Mouse (Mus musculus): ENCODE results near the gene Cnfn. TPM values are rescaled to one million over a fixed set of nuclear protein-coding genes. Genes with fewer than 3 reads are reported as not detected.

The Cnfn gene
- polyA plus RNA-seq, 1 experiment from 2014 or later = not detected

DNA sequence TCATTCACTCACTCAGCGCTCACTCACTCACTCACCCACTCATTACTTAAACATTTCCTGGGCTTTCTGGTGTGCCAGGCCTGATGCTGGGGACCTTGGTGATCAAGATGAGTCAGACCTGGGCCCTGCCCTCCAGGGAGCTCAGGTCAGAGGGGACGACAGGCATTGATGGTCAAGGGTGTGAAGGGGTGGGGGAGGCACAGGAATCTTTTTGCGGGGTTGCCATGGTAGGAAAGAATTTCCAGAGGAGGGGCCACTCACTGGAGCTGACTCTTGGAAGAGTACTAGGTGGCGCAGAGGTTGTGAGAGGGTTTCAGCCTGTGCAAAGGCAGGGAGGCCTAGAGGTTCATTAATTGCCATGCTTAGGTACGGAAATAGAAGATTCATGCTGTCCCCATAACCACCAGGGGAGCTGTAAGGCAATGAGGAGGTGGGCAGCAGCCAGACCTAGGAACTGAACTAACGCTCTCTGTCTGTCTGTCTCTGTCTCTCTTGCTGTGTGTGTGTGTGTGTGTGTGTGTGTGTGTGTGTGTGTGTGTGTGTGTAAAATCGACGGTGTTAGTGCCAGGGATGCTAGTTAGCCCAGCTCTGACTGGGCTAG is 7.7 kb upstream of the Cnfn start:
- DNase-seq (ENCODE audit: low spot score) = no peak
- peaks cover 4% of the 10 kb centered on the region for H3K36me3 ChIP-seq
- no peaks in the 10 kb centered on the region for H3K9me3 ChIP-seq (replicated peaks)
- H3K27me3 ChIP-seq (ENCODE audit: low read depth, poor library complexity, severe bottlenecking) = peaks cover 32% of the 10 kb centered on the region
- H3K4me3 ChIP-seq = peak overlapping the region; percentile 37
- peak overlapping the region; percentile 2; the same call in 1 of the 2 replicates for H3K27ac ChIP-seq
- peaks cover 43% of the 10 kb centered on the region for H3K4me1 ChIP-seq
- WGBS = 44% methylated on average over 8 of the region's 8 CpGs

DNA sequence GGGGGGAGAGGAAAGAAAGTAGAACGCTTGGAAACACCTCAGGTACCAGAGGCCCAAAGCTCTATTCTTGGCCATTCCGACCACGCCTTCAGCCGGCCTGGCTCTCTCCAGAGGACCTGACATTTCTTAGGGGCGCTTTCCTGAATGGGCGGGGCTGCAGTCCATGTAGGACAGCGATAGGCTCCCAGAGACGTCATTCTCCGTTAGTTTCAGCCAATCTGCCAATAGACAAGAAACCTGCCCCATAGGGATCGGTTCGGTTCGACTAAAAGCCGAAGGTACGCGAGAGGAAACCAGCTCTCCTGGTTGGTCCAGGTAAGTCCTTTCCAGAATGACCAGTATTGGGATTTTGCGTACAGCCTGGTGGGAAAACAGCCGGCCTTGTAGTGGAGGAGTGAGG is 7.0 kb upstream of the Cnfn start:
- WGBS = 5% methylated on average over 17 of the region's 17 CpGs
- no peaks in the 10 kb centered on the region for H3K36me3 ChIP-seq
- no peaks in the 10 kb centered on the region for H3K9me3 ChIP-seq (replicated peaks)
- peaks cover 43% of the 10 kb centered on the region for H3K4me1 ChIP-seq
- peak; percentile 58 for DNase-seq (ENCODE audit: low spot score)
- H3K27me3 ChIP-seq (ENCODE audit: low read depth, poor library complexity, severe bottlenecking) = peaks cover 33% of the 10 kb centered on the region
- peak overlapping the region; percentile 37 for H3K4me3 ChIP-seq
- no peak overlapping the region for H3K27ac ChIP-seq

DNA sequence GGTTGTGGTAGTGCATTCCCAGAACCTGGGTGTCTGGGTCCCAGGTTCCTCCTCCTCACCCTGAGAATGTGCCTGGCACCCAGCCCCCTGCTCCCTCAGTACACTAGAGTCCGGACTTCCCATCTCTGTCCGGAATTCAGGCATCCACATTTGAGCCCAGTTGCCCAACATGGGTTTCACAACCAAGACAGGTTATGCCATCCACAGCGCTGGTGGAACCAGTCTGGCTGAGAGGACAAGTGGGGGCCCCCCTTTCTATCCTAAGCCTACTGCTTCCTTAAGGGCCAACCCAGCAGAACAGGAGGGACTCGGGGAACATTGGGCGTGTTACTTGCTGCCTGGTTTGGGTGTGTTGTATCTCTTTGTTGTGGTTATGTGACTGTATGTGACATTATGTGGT is 2.9 kb upstream of the Cnfn start:
- no peak for DNase-seq (ENCODE audit: low spot score)
- no peaks in the 10 kb centered on the region for H3K9me3 ChIP-seq (replicated peaks)
- peaks cover 31% of the 10 kb centered on the region for H3K4me1 ChIP-seq
- no peaks in the 10 kb centered on the region for H3K36me3 ChIP-seq
- no peak overlapping the region for H3K27ac ChIP-seq
- H3K4me3 ChIP-seq = no peak overlapping the region
- H3K27me3 ChIP-seq (ENCODE audit: low read depth, poor library complexity, severe bottlenecking) = peaks cover 62% of the 10 kb centered on the region
- WGBS = 89% methylated on average over 5 of the region's 5 CpGs

DNA sequence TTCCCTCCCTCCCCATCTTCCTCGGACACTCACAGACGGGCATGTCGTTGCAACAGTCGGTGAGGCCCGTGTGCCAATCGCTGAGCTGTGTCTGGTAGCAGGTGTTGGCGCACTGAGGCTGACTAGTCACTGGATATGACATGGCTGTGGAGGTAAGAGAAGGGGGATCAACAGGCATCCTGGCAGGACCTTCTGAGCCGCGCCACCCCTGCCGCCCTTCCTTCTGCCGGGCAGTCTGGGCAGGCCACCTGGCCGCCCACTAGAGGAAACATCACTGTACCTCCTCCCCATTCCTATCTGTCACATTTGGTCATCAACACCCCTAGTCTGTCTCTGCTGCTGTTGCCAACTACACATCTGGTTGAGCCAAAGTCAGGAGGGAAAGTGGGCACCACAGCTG is 1.2 kb downstream of the Cnfn start:
- Histone ChIP-seq H3K9me3 (replicated peaks) (no peaks in the 10 kb centered on the region), H3K27ac (no peak overlapping the region), H3K36me3 (peaks cover 18% of the 10 kb centered on the region), H3K27me3 (ENCODE audit: low read depth, poor library complexity, severe bottlenecking) (peaks cover 71% of the 10 kb centered on the region), H3K4me3 (peak overlapping the region; percentile 32; the same call in 1 of the 2 replicates), H3K4me1 (peaks cover 19% of the 10 kb centered on the region)
- WGBS = 21% methylated on average over 12 of the region's 12 CpGs
- no peak for DNase-seq (ENCODE audit: low spot score)

DNA sequence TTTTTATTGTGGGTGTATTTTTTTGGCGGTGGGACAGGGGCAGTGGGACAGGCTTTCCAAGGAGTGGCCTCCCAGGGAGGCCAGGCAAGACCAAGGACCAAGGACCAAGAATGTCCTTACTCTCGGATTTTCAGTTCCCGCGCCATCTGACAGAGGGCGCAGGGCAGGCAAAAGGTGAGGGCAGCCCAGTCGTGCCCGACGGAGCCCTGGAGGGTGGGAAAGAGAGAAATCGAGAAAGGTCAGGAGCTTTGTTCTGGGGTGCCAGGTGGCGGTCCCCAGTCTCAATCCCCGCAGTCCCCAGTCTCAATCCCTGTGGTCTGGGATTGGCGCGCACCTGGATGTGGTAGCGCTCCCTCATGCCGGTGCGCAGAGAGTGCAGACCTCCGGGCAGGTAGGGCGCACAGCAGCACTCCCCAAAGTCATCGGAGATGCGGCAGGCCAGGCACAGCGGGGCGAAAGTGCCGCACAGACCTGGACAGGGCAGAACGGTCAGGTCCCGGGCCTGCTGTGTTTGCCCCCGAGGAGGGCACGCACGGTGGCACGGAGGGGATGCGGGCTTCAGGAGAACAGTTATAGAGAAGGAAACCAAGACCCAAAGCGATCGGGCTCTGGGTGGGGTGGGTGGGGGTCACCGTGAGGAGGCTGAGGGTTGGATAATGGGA is 1.8 kb downstream of the Cnfn start:
- H3K27me3 ChIP-seq (ENCODE audit: low read depth, poor library complexity, severe bottlenecking) = peaks cover 71% of the 10 kb centered on the region
- H3K4me1 ChIP-seq = peaks cover 19% of the 10 kb centered on the region
- peaks cover 24% of the 10 kb centered on the region for H3K36me3 ChIP-seq
- H3K4me3 ChIP-seq = peak overlapping the region; percentile 32
- no peak overlapping the region for H3K27ac ChIP-seq
- 1% methylated on average over 33 of the region's 33 CpGs for WGBS
- no peaks in the 10 kb centered on the region for H3K9me3 ChIP-seq (replicated peaks)
- peak; percentile 58 for DNase-seq (ENCODE audit: low spot score)

DNA sequence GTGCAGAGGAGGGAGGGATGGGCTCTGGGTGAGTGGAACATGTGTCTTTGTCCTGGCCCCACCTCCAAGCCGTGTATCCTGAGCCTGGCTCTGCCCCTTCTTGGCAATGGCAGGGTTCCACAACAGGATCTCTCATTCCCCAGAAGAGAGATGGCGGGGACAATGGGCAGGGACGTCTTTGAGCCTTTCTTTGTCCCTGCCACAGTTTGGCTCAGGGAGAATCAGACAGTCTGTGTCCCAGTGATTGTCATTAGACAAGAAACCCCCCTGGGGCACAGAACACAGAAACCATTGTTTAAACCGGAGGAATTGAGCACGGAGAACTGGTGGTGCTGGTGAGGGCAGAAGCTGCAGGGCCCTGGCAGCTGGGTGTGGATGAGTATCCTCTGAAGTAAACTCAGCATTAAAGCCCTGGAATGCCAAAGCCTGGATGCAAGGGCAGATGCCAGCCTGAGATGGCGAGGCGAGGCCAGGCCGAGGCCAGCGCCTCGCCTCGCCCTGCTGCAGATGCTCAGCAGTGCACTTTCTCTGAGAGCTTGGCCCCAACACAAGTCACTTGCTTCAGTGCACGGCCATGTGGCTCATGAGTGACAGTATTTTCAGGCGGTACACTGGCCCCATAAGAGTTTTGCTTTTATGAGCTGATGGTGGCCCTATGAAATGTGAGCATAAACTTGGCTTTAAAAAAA is 3.4 kb downstream of the Cnfn start:
- Histone ChIP-seq H3K4me3 (no peak overlapping the region), H3K36me3 (peaks cover 40% of the 10 kb centered on the region), H3K9me3 (replicated peaks) (no peaks in the 10 kb centered on the region), H3K27me3 (ENCODE audit: low read depth, poor library complexity, severe bottlenecking) (peaks cover 65% of the 10 kb centered on the region), H3K27ac (no peak overlapping the region), H3K4me1 (peaks cover 19% of the 10 kb centered on the region)
- no peak for DNase-seq (ENCODE audit: low spot score)
- WGBS = 60% methylated on average over 13 of the region's 13 CpGs

DNA sequence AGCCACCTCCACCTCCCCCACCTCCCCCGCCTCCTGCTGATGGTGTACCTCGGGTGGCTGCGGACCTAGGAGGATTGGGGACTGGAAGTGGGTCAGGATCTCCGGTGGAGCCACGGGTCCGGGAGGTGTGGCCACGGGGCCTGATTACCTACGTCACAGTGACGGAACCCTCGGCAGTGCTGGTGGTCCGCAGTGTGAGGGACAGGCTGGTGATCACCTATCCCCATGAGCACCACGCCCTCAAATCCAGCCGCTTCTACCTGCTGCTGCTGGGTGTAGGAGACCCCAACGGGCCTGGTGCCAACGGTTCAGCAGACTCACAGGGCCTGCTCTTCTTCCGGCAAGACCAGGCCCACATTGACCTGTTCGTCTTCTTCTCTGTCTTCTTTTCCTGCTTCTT is 5.9 kb downstream of the Cnfn start:
- 95% methylated on average over 17 of the region's 17 CpGs for WGBS
- H3K27ac ChIP-seq = no peak overlapping the region
- no peak for DNase-seq (ENCODE audit: low spot score)
- H3K9me3 ChIP-seq (replicated peaks) = no peaks in the 10 kb centered on the region
- no peak overlapping the region for H3K4me3 ChIP-seq
- H3K36me3 ChIP-seq = peaks cover 65% of the 10 kb centered on the region
- peaks cover 19% of the 10 kb centered on the region for H3K4me1 ChIP-seq
- H3K27me3 ChIP-seq (ENCODE audit: low read depth, poor library complexity, severe bottlenecking) = peaks cover 40% of the 10 kb centered on the region

DNA sequence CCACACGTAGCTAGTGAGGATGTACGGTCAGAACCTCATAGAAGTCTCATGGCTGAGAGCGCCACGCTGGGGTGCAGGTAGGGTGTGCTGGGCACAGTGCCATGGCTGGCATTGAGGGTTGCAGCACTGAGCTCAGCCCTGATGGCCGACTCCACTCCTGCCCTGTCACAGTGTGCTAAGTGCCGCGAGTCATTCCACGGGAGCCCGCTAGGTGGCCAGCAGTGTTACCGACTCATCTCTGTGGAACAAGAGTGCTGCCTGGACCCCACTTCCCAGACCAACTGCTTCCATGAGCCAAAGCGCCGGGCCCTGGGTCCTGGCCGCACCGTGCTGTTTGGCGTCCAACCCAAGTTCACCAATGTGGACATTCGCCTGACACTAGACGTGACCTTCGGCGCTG is 6.4 kb downstream of the Cnfn start:
- 90% methylated on average over 19 of the region's 19 CpGs for WGBS
- Histone ChIP-seq H3K9me3 (replicated peaks) (no peaks in the 10 kb centered on the region), H3K4me1 (peaks cover 18% of the 10 kb centered on the region), H3K27ac (no peak overlapping the region), H3K27me3 (ENCODE audit: low read depth, poor library complexity, severe bottlenecking) (peaks cover 36% of the 10 kb centered on the region), H3K36me3 (peaks cover 70% of the 10 kb centered on the region), H3K4me3 (no peak overlapping the region)
- no peak for DNase-seq (ENCODE audit: low spot score)

DNA sequence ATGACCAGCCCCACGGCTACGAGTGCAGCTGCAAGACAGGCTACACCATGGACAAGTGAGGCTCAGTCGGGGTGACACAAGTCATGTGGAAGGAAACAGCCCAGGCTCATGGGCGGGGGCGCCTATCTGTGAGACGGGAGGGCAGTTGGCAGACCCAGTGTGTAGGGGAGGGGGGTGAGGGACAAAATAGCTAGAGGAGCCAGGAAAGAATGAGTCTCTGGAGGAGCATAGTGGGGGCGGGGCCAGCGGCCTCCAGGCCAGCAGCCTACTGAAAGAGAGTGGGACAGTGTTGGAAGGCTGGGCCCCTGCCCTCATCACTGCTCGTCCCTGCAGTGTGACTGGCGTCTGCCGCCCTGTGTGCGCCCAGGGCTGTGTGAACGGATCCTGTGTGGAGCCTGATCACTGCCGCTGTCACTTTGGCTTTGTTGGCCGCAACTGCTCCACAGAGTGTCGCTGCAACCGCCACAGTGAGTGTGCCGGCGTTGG is 10.8 kb downstream of the Cnfn start:
- no peaks in the 10 kb centered on the region for H3K4me1 ChIP-seq
- peaks cover 98% of the 10 kb centered on the region for H3K36me3 ChIP-seq
- no peaks in the 10 kb centered on the region for H3K9me3 ChIP-seq (replicated peaks)
- no peak for DNase-seq (ENCODE audit: low spot score)
- WGBS = 87% methylated on average over 19 of the region's 19 CpGs
- H3K27ac ChIP-seq = no peak overlapping the region
- H3K27me3 ChIP-seq (ENCODE audit: low read depth, poor library complexity, severe bottlenecking) = no peaks in the 10 kb centered on the region
- H3K4me3 ChIP-seq = no peak overlapping the region; the same call in 1 of the 2 replicates

DNA sequence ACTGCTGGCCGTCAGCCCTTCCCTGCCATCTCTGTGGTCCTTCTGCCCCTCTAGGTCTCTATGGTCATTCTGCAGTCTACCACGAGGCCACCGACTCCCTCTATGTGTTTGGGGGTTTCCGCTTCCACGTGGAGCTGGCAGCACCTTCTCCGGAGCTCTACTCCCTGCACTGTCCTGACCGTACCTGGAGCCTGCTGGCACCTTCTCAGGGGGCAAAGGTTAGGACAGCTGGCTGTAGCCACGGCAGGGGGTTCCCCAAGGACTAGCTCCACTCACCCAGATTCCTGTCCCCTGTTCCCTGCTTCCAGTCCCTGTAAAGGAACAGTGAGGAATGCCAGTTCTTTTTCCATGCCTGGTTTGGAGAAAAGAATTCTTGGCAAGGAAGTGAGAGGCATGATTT is 20.7 kb downstream of the Cnfn start:
- Histone ChIP-seq H3K9me3 (replicated peaks) (peaks cover 5% of the 10 kb centered on the region; the same call in 1 of the 2 replicates), H3K36me3 (peaks cover 97% of the 10 kb centered on the region)
- WGBS = 88% methylated on average over 8 of the region's 8 CpGs

DNA sequence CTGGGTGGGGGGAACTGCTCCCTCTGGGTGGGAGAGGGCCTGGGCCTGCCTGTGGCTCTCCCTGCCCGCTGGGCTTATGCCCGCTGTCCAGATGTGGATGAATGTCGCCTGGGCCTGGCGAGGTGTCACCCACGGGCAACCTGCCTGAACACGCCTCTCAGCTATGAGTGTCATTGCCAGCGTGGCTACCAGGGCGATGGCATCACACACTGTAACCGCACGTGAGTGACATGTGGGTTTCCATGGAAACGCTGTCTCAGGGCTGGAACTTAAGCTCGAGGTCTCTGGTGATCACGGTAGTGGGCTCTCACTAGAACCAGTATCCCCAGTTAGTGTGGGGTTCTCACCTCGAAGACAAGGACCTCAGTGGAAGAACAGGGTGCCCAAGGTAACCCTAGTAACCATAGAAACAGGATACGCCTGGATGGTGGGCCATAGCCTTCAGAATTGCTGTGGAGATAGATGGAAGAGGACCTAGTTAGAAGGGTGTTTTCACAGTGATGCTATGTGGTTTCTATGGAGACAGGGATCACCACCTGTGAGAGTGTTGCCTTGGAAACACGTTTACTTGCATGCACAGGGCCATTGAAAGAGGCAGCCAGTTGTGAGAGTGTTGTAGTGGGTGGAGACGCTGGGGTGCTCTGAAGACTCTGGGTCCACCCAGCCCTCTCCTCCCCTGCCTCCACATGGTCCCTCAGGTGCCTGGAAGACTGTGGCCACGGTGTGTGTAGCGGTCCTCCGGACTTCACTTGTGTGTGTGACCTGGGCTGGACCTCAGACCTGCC is 28.3 kb downstream of the Cnfn start:
- H3K4me3 ChIP-seq = no peak overlapping the region
- 88% methylated on average over 20 of the region's 20 CpGs for WGBS
- DNase-seq (ENCODE audit: low spot score) = no peak
- H3K36me3 ChIP-seq = peaks cover 91% of the 10 kb centered on the region
- 0 out of 2 replicates have a peak, but pooled peaks cover 2% of the 10 kb centered on the region for H3K9me3 ChIP-seq (replicated peaks)
- no peaks in the 10 kb centered on the region for H3K4me1 ChIP-seq
- H3K27me3 ChIP-seq (ENCODE audit: low read depth, poor library complexity, severe bottlenecking) = no peaks in the 10 kb centered on the region
- H3K27ac ChIP-seq = 0 out of 2 replicates have a peak overlapping the region, but pooled peaks have one; percentile 9

More for the DNA sequence above, 20.7 kb downstream of the Cnfn start:
- no peak overlapping the region for H3K4me3 ChIP-seq
- no peaks in the 10 kb centered on the region for H3K4me1 ChIP-seq
- no peak for DNase-seq (ENCODE audit: low spot score)
- no peaks in the 10 kb centered on the region for H3K27me3 ChIP-seq (ENCODE audit: low read depth, poor library complexity, severe bottlenecking)
- no peak overlapping the region for H3K27ac ChIP-seq

DNA sequence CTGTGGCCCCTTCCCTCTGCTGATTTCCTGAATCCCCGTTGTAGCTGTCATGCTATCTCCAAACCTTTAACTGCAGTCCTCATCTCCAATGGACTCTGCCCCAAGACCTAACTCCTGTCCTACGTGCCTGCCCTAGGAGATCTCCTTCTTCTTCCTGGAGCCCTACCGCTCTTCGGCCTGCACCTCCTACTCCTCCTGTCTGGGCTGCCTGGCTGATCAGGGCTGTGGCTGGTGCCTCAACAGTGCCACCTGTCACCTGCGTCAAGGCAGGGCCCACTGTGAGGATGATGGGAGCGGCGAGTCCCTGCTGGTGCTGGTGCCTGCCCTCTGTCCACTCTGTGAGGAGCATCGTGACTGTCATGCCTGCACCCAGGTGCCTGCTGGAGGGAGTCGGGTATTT is 30.2 kb downstream of the Cnfn start:
- 0 out of 2 replicates have a peak, but pooled peaks cover 2% of the 10 kb centered on the region for H3K9me3 ChIP-seq (replicated peaks)
- H3K4me1 ChIP-seq = no peaks in the 10 kb centered on the region
- H3K27ac ChIP-seq = no peak overlapping the region
- H3K27me3 ChIP-seq (ENCODE audit: low read depth, poor library complexity, severe bottlenecking) = no peaks in the 10 kb centered on the region
- peaks cover 93% of the 10 kb centered on the region for H3K36me3 ChIP-seq
- no peak for DNase-seq (ENCODE audit: low spot score)
- WGBS = 88% methylated on average over 9 of the region's 9 CpGs
- no peak overlapping the region for H3K4me3 ChIP-seq
